Mouse (Mus musculus) myocyte (in vitro differentiated cells): ENCODE data around the gene Abhd14b.
A peak's percentile ranks its signal among the peaks of the same experiment; 100 is the strongest.

ENCODE experiments used
- CEBPB ChIP-seq: IDR thresholded peaks from 2 replicates; pipeline ENCODE4 v1.6.1; 2011; ENCODE audit warnings: mild to moderate bottlenecking, moderate library complexity; ENCODE audit not compliant: poor library complexity, insufficient read depth, severe bottlenecking
- E2F4 ChIP-seq: IDR thresholded peaks from one replicate; pipeline ENCODE4 v1.6.1; 2011; ENCODE audit warnings: mild to moderate bottlenecking, control low read depth, moderate library complexity; ENCODE audit not compliant: insufficient read depth
- MAX ChIP-seq: IDR thresholded peaks from one replicate; pipeline ENCODE4 v1.6.1; 2011; ENCODE audit warnings: low read depth, mild to moderate bottlenecking, control low read depth
- MYOD1 ChIP-seq, 3 experiments: IDR thresholded peaks; one replicate each; pipeline ENCODE4 v1.6.1; 2011; ENCODE audit warnings: control low read depth in 2 of 3, low read depth in 2 of 3, mild to moderate bottlenecking in 2 of 3, moderate library complexity in 1 of 3; ENCODE audit not compliant: insufficient read length in 2 of 3, control insufficient read depth in 1 of 3
- POLR2A ChIP-seq: IDR thresholded peaks from one replicate; pipeline ENCODE4 v1.6.1; 2011; ENCODE audit warnings: low read depth, mild to moderate bottlenecking, control low read depth, moderate library complexity; ENCODE audit not compliant: insufficient read length
- POLR2AphosphoS2 ChIP-seq: IDR thresholded peaks from one replicate; pipeline ENCODE4 v1.6.1; 2011; ENCODE audit warnings: low read depth, control low read depth; ENCODE audit not compliant: insufficient read length
- REST ChIP-seq: IDR thresholded peaks from one replicate; pipeline ENCODE4 v1.6.1; 2011; ENCODE audit warnings: mild to moderate bottlenecking, control low read depth, moderate library complexity; ENCODE audit not compliant: insufficient read depth, insufficient read length
- SRF ChIP-seq: IDR thresholded peaks from one replicate; pipeline ENCODE4 v1.6.1; 2011; ENCODE audit warnings: low read depth; ENCODE audit not compliant: control insufficient read depth, insufficient read length
- TCF12 ChIP-seq: IDR thresholded peaks from one replicate; pipeline ENCODE4 v1.6.1; 2011; ENCODE audit warnings: mild to moderate bottlenecking, control low read depth; ENCODE audit not compliant: poor library complexity, insufficient read depth, severe bottlenecking
- TCF3 ChIP-seq: IDR thresholded peaks from one replicate; pipeline ENCODE4 v1.6.1; 2011; ENCODE audit warnings: low read depth, control low read depth; ENCODE audit not compliant: insufficient read length
- USF1 ChIP-seq: IDR thresholded peaks from one replicate; pipeline ENCODE4 v1.6.1; 2011; ENCODE audit warnings: low read depth, mild to moderate bottlenecking, control low read depth, moderate library complexity

- TF ChIP-seq TCF3 (peak; percentile 88), CEBPB (no peak), USF1 (no peak), E2F4 (no peak), REST (no peak), POLR2A (no peak), MYOD1 (IDR thresholded peaks at IDR 0.05; ENCODE audit: control insufficient read depth in 1 of 3, insufficient read length in 2 of 3, low read depth in 2 of 3) (peak; percentile 90 to 92 (median 91)), TCF12 (peak; percentile 87), POLR2AphosphoS2 (no peak), MAX (no peak), SRF (no peak)
Measured at GRCm38 (mm10) chr9:106405275-106405674, 42.0 kb upstream of the Abhd14b start.
